Mouse (Mus musculus) embryonic facial prominence, embryonic 12.5 days (tissue): Measurements from ENCODE around the gene Pbrm1. TPM values are rescaled to one million over a fixed set of nuclear protein-coding genes. Genes with fewer than 3 reads are reported as not detected.

Source experiments
- ATAC-seq: fragments of 200-750 bp; cut with Nextera tagmentation; 2 replicates; pipeline ENCODE4 v1.8.0; 2017; ENCODE audit not compliant: insufficient number of reproducible peaks, insufficient read depth, low FRiP score, low TSS enrichment
- H3K27ac ChIP-seq: fragments of 300-500 bp; sonication (generic); 2 replicates; pipeline ENCODE4 v1.5.1; 2016; ENCODE audit warnings: mild to moderate bottlenecking
- H3K27me3 ChIP-seq: fragments of 300-500 bp; sonication (generic); 2 replicates; pipeline ENCODE4 v1.6.1; 2016; ENCODE audit warnings: mild to moderate bottlenecking, moderate library complexity
- H3K36me3 ChIP-seq: fragments of 300-500 bp; sonication (generic); 2 replicates; pipeline ENCODE4 v1.6.1; 2016; ENCODE audit warnings: mild to moderate bottlenecking
- H3K4me1 ChIP-seq: fragments of 300-500 bp; sonication (generic); 2 replicates; pipeline ENCODE4 v1.6.1; 2016
- H3K4me2 ChIP-seq: fragments of 300-500 bp; sonication (generic); replicated peaks from 2 replicates; pipeline ENCODE4 v1.6.1; 2016; ENCODE audit warnings: mild to moderate bottlenecking, moderate library complexity
- H3K4me3 ChIP-seq: fragments of 300-500 bp; sonication (generic); 2 replicates; pipeline ENCODE4 v1.5.1; 2016; ENCODE audit warnings: mild to moderate bottlenecking
- H3K9ac ChIP-seq: fragments of 300-500 bp; sonication (generic); 2 replicates; pipeline ENCODE4 v1.6.1; 2016; ENCODE audit warnings: mild to moderate bottlenecking, moderate library complexity
- H3K9me3 ChIP-seq: fragments of 300-500 bp; sonication (generic); 2 replicates; pipeline ENCODE4 v1.6.1; 2016; ENCODE audit warnings: mild to moderate bottlenecking, moderate library complexity
- WGBS: fragments of 180-500 bp; shearing (Covaris S2); methylation state at CpG from one replicate; pipeline ENCODE4 v1.1.7; 2016; 5-methylcytosine and 5-hydroxymethylcytosine counted together
- polyA plus RNA-seq: library from polyadenylated mRNA; unstranded; fragments of >200 nt; fragmentation: Nextera tagmentation; extraction: Ambion mirVana; gene quantifications from 2 replicates; pipeline ENCODE4 v1.2.1, GENCODE M21; 2016

Gene Pbrm1
- polyA plus RNA-seq, 1 experiment from 2014 or later = 176 TPM

DNA sequence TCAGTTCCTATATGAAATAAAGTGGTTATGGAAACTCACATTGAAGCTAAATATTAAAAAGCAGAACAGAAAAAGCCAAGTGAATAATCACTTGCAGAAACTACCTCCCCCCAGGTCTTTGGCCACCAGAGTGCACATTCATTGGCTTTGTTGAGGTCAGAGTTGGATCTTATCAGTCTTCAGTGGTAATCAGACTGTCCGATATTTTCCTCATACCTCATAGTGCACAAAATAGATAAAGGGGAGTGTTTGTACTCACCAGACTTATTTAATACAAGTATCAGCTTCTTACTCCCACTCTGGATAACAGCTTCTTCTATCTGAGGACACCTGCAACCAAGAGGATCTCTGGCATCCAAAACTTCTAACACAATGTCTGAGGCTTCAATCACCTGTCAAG is 2.9 kb upstream of the Pbrm1 start:
- ATAC-seq = no peak
- H3K9me3 ChIP-seq = no peaks in the 10 kb centered on the region
- H3K27me3 ChIP-seq = no peaks in the 10 kb centered on the region
- no peak overlapping the region for H3K27ac ChIP-seq
- peaks cover 18% of the 10 kb centered on the region for H3K4me1 ChIP-seq
- H3K4me2 ChIP-seq = no peak overlapping the region
- no peak overlapping the region for H3K9ac ChIP-seq
- H3K4me3 ChIP-seq = no peak overlapping the region
- WGBS = 88% methylated on average over 1 of the region's 1 CpGs
- peaks cover 62% of the 10 kb centered on the region for H3K36me3 ChIP-seq

DNA sequence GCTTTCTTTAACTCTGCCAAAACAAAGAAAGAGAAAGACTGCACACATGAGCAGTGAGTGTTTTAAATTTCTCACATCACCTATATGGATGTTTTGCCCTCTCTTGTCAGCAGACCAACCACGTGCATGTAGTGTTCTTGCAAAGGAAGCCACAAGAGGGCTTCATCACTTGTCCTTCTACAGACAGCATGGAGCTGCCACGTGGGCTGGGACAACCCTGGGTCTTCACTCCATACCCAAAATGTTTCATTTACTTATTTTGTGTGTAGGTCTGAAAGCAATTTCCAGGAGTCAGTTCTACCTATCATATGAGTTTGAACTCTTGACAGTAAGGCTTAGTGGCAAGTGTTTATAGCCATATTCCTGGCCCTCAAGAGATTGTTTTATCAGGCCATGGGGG is 1.1 kb upstream of the Pbrm1 start:
- H3K4me1 ChIP-seq = peaks cover 18% of the 10 kb centered on the region
- peak overlapping the region; percentile 82 for H3K4me3 ChIP-seq
- H3K9me3 ChIP-seq = no peaks in the 10 kb centered on the region
- H3K9ac ChIP-seq = peak overlapping the region; percentile 93
- peak overlapping the region; percentile 73 for H3K4me2 ChIP-seq
- no peaks in the 10 kb centered on the region for H3K27me3 ChIP-seq
- WGBS = 0% methylated on average over 2 of the region's 2 CpGs
- peaks cover 51% of the 10 kb centered on the region for H3K36me3 ChIP-seq
- no peak for ATAC-seq
- no peak overlapping the region for H3K27ac ChIP-seq

DNA sequence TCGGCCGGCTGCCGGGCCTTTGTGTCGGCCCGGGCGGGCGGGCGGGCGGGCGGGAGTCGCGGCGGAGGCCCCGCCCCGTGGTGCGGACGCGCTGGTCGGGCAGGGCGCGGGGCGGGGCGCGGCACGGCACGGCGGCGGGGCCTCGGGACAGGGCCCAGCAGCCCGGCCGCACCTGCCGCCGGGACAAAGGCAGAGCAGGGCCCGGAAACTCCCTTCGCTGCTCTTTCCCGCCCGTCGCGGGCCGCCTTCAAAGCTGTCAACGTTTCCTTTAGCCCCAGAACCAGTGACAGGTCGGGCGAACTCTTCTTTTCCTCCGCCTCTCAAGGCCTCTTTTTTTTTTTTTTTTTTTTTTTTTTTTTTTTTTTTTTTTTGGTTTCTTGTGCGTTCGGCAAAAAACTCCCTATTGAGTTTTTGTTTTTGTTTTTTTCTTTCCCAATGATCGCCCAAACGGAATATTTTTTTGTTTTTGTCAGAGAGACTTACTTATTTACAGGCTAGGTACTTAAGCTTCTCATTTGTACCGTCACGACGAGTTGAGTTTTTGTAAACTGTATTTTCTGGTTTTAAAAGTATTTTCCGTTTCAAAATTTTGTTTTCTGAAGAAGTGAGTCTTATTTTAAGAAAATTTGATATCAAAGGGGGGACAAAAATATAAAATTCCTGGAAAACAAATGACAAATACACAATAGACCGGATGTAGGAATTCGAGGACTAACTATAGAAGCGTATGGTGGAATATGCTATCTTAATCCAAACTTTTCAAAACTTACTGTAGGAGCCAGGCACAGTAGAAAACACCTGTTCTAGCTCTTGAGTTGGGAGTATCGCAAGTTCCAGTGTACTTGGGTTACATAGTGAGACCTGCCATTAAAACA is 630 bp downstream of the Pbrm1 start:
- Histone ChIP-seq H3K36me3 (peaks cover 43% of the 10 kb centered on the region), H3K27ac (peak overlapping the region; percentile 97), H3K9ac (peak overlapping the region; percentile 93), H3K4me1 (peaks cover 18% of the 10 kb centered on the region), H3K27me3 (no peaks in the 10 kb centered on the region), H3K4me3 (peak overlapping the region; percentile 82), H3K9me3 (no peaks in the 10 kb centered on the region), H3K4me2 (peak overlapping the region; percentile 54)
- peak; percentile 93 for ATAC-seq
- 8% methylated on average over 33 of the region's 56 CpGs for WGBS

DNA sequence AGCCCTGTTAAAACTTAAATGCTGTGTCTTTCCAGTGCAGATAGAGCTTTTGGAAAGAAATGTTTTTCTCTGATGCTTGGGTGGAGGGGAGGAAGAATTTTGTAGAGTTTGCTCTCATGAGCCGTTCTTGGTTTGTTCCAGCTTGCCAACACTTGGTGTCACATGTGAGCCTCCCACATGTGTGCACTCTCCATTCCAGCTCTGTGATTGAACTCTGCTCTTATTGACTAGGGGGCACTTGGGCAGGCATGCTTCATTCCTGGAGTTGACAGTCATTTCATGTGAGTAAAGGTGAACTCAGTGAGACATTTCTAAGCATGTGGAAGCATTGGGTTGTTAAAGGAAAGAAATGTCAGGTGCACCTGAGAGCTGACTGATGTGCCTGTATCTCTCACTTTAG is 3.6 kb downstream of the Pbrm1 start:
- no peak for ATAC-seq
- 63% methylated on average over 1 of the region's 1 CpGs for WGBS
- H3K4me1 ChIP-seq = peaks cover 15% of the 10 kb centered on the region
- no peaks in the 10 kb centered on the region for H3K9me3 ChIP-seq
- H3K4me3 ChIP-seq = no peak overlapping the region
- H3K27ac ChIP-seq = no peak overlapping the region
- no peaks in the 10 kb centered on the region for H3K27me3 ChIP-seq
- H3K36me3 ChIP-seq = peaks cover 42% of the 10 kb centered on the region
- H3K9ac ChIP-seq = no peak overlapping the region
- H3K4me2 ChIP-seq = no peak overlapping the region

DNA sequence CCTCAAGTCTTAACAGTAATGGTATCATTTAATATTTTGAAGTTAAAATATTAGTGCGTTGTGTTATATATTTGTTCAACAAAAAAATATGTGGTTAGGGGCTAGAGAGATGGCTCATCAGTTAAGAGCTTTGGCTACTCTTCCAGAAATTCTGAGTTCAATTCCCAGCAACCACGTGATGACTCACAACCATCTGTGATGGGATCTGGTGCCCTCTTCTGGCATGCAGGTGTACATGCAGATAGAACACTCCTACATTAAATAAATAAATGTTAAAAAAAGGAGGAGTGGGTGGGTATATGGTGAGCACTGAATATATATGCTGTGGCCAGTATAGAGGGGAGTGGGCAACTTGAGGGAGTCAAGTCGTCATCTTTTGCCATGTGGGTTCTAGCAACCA is 6.8 kb downstream of the Pbrm1 start:
- ATAC-seq = no peak
- H3K9ac ChIP-seq = no peak overlapping the region
- no peak overlapping the region for H3K4me2 ChIP-seq
- no peaks in the 10 kb centered on the region for H3K9me3 ChIP-seq
- peaks cover 64% of the 10 kb centered on the region for H3K36me3 ChIP-seq
- H3K4me1 ChIP-seq = no peaks in the 10 kb centered on the region
- no peak overlapping the region for H3K27ac ChIP-seq
- no peak overlapping the region for H3K4me3 ChIP-seq
- 76% methylated on average over 3 of the region's 3 CpGs for WGBS
- H3K27me3 ChIP-seq = no peaks in the 10 kb centered on the region

DNA sequence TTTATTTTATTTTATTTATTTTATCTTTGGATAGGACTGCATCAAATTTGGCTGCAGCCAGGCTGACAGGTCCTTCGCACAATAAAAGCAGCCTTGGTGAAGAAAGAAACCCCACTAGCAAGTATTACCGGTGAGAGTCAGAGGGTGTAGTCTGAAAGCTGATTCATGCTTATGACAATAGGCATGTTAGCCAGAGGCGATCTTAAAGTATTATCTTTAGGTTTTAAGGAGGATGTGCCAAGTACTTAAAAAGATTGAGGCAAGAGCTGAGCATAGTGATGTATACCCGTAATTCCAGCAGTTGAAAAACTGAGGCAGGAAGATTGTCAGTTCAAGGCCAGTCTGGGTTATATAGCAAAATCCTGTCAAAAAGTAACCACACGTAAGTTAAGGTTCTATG is 26.4 kb downstream of the Pbrm1 start:
- ATAC-seq = no peak
- H3K27ac ChIP-seq = no peak overlapping the region
- 92% methylated on average over 5 of the region's 5 CpGs for WGBS

DNA sequence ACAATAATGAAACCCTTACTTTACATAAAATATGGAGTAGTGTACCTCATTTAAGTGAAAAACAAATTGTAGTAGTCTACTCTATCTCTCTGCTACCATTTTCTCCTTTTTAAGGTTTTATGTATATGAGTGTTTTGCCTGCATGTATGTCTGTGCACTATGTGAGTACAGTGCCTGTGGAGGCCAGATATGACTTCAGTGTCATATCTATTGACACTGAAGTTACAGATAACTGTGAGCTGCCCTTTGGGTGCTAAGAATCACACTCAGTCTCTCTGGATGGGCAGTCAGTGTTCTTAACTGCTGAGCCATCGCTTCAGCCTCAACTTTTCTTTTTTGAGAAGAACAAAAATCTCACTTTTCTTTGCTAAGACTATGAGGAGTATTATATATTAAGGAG is 26.9 kb downstream of the Pbrm1 start:
- no peak for ATAC-seq
- no peaks in the 10 kb centered on the region for H3K4me1 ChIP-seq
- H3K27me3 ChIP-seq = no peaks in the 10 kb centered on the region
- no peak overlapping the region for H3K4me3 ChIP-seq
- H3K27ac ChIP-seq = no peak overlapping the region
- no peak overlapping the region for H3K4me2 ChIP-seq
- 94% methylated on average over 1 of the region's 1 CpGs for WGBS
- no peak overlapping the region for H3K9ac ChIP-seq
- no peaks in the 10 kb centered on the region for H3K9me3 ChIP-seq
- H3K36me3 ChIP-seq = peaks cover 63% of the 10 kb centered on the region

More for the DNA sequence above, 26.4 kb downstream of the Pbrm1 start:
- H3K27me3 ChIP-seq = no peaks in the 10 kb centered on the region
- no peak overlapping the region for H3K4me3 ChIP-seq
- no peak overlapping the region for H3K9ac ChIP-seq
- H3K36me3 ChIP-seq = peaks cover 58% of the 10 kb centered on the region
- H3K4me2 ChIP-seq = no peak overlapping the region
- no peaks in the 10 kb centered on the region for H3K4me1 ChIP-seq
- H3K9me3 ChIP-seq = no peaks in the 10 kb centered on the region

DNA sequence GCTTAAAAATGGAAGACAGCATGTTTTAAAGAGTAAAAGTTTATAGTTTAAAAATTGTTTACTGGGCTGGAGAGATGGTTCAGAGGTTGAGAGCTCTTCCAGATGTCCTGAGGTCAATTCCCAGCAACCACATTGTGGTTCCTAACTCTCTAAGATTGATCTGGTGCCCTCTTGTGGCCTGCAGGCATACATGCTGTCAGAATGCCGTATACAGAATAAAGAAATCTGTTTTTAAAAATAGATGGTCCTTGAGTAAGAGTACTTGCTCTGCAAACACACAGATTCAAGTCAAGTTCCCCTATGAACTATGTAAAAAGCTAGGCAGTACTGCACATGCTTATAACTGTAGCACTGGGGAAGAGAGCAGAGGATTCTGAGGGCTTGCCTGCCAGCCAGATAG is 43.3 kb downstream of the Pbrm1 start:
- H3K27me3 ChIP-seq = no peaks in the 10 kb centered on the region
- H3K4me1 ChIP-seq = no peaks in the 10 kb centered on the region
- no peak overlapping the region for H3K4me2 ChIP-seq
- peaks cover 62% of the 10 kb centered on the region for H3K36me3 ChIP-seq
- WGBS = 90% methylated on average over 1 of the region's 1 CpGs
- H3K27ac ChIP-seq = no peak overlapping the region
- H3K4me3 ChIP-seq = no peak overlapping the region
- H3K9me3 ChIP-seq = no peaks in the 10 kb centered on the region
- no peak overlapping the region for H3K9ac ChIP-seq
- no peak for ATAC-seq

DNA sequence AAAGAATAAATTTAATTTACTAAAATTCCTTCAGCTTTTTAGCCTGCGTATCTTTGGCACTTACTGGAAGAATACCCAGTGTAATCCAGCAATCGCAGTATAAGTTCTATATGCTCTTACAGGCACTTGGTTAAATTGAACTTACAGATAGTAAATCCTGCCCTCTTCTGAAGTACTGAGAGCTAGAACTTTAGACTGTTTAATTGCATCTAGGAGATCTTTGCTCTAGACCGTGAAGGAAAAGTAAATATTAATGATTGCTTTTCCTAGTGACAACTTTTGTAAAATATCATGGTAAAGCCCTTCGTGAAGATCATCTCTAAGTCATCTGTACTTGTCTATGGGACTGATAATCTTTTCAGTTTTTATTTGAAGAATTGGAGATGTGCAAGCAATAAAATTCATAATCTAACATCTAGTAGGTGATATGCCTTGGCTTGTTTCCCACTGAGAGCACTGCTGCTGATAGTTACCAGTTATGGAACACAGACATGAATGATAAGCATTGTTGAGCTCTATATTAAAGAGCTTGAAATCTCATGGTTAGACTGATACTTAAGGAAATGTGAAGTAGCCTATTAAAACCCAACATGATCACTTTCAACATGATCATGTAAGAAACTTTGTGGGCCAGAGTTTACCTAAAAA is 50.3 kb downstream of the Pbrm1 start:
- H3K27ac ChIP-seq = no peak overlapping the region

DNA sequence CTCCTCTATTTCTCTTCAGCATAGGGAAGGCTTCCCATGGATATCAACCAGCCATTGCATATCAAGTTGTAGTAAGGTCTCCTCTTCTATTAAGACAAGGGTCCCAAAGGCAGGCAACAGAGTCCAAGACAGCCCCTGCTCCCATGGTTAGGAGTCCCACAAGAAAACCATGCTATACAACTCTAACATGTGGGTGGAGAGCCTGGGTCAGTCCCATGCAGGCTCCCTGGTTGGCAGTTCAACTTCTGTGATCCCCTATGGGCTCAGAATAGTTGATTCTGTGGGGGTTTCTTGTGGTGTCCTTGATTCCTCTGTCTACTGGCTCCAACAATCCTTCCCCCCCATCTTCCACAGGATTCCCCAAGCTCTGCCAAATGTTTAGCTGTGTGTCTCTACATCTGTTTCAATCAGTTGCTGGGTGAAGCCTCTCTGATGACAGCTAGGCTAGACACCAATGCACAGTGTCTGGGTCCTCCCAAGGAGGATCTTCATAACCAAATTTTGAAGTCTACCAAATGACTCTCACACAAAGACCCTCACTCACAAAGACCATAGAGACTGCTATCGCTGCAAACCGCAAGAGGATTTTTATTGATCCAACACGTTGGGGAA is 59.8 kb downstream of the Pbrm1 start:
- Histone ChIP-seq H3K4me2 (no peak overlapping the region), H3K9me3 (no peaks in the 10 kb centered on the region), H3K27ac (no peak overlapping the region), H3K4me1 (no peaks in the 10 kb centered on the region), H3K27me3 (no peaks in the 10 kb centered on the region), H3K9ac (no peak overlapping the region), H3K36me3 (peaks cover 75% of the 10 kb centered on the region), H3K4me3 (no peak overlapping the region)
- no peak for ATAC-seq
- 96% methylated on average over 3 of the region's 3 CpGs for WGBS

More for the DNA sequence above, 50.3 kb downstream of the Pbrm1 start:
- WGBS = 98% methylated on average over 4 of the region's 4 CpGs
- Histone ChIP-seq H3K4me2 (no peak overlapping the region), H3K4me1 (no peaks in the 10 kb centered on the region), H3K36me3 (peaks cover 68% of the 10 kb centered on the region), H3K9me3 (no peaks in the 10 kb centered on the region), H3K4me3 (no peak overlapping the region), H3K27me3 (no peaks in the 10 kb centered on the region), H3K9ac (no peak overlapping the region)
- no peak for ATAC-seq

DNA sequence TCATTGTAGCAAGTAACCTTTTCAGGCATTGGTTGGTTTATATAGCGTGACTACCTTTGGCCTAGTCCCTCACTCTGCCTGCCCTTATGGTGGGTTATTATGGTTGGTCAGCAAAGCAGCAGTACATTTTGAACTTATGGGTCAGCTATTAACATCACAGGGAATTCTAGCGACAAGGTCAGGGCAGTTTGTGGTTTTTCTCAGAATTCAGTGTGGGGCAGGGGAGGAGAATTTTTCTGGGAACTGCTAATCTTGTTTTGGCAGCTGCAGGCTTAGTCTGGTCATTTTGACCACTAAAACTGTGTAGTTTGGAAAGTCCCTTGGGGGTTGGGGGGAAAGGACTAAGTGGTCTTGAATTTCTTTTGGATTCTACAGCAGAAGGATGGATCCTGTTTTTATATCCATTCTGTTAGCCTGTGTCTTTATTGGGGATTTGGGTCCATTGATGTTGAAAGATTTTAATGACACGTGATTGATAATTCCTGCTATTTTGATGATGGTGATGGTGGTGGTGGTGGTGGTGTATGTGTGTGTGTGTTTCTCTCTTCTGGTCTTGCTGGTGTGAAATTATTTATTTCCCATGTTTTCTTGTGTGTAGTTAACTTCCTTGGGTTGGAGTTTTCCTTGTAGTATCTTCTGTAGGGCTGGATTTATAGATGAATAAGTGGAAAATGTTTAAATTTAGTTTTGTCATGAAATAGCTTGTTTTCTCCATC is 60.5 kb downstream of the Pbrm1 start:
- peaks cover 68% of the 10 kb centered on the region for H3K36me3 ChIP-seq
- H3K4me3 ChIP-seq = no peak overlapping the region
- no peaks in the 10 kb centered on the region for H3K9me3 ChIP-seq
- H3K27ac ChIP-seq = no peak overlapping the region
- H3K4me2 ChIP-seq = no peak overlapping the region
- H3K4me1 ChIP-seq = no peaks in the 10 kb centered on the region
- no peaks in the 10 kb centered on the region for H3K27me3 ChIP-seq
- no peak overlapping the region for H3K9ac ChIP-seq
- ATAC-seq = no peak
- 88% methylated on average over 3 of the region's 3 CpGs for WGBS
